Mouse (Mus musculus): ENCODE measurements at regions not wholly inside any gene's neighbourhood (a gene's known extent, or its start where the extent isn't known, plus 50 kb on each side); places are given as distances from the start of the nearest gene placed in this dataset.

DNA sequence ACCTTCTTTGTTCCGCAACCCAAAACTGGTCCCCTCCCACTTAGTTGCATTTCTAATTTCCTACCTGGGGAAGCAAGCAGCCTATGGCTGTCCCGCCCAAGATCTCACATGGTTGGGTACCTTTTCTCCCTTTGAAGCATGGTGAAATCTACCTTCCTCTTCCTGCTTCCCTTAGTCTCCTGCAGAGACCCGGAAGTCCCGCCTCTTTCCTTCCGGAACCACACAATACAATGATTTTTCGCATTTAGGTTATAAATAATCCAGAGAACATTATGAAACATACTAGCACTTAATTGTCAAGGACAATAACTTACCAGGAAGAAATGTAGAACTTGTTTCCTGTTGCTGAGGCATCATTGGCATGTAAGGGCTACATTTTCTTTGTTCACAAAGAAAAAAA, 58.8 kb downstream of the 1700009N14Rik start:
- DNase-seq (ENCODE audit: low spot score) = no peak

DNA sequence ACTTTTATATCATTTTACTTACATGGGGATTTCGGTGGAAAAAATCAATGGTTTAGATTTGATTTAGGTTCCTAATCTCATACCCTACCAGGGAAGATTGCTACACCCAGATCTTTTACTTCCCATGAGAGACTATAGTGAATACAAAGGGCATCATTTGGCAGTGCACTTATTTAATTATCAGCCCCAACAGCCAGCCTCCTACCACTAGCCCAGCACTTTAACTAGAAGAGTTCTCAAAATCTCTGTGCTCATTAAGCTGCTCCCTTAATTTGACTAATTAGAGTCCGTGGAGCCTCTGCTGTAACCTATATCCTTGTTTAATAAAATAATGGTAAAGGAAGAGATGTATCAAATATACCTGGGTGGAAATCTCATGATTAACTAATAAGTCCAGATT, 77.4 kb downstream of the 1700009N14Rik start:
- DNase-seq (ENCODE audit: low spot score) = no peak

DNA sequence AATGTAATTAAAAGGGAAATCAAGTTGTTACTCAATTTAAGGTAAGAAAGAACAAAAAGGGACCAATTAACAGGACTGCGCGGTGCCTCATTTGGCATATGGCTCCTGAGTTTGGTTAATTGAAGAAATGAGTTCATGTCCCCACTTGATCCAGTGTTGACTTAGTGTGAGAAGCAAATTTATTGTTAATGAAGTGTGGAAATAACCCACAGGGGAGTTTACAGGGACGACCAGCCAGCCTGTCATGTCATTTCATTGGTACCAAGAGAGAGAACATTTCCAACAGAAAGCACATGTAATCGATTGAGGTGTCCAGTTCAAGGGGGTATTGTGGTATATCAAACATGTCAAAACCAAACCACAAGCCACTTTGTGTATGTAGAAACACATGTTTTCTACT, 78.6 kb downstream of the 1700009N14Rik start:
- DNase-seq (ENCODE audit: low spot score) = no peak

DNA sequence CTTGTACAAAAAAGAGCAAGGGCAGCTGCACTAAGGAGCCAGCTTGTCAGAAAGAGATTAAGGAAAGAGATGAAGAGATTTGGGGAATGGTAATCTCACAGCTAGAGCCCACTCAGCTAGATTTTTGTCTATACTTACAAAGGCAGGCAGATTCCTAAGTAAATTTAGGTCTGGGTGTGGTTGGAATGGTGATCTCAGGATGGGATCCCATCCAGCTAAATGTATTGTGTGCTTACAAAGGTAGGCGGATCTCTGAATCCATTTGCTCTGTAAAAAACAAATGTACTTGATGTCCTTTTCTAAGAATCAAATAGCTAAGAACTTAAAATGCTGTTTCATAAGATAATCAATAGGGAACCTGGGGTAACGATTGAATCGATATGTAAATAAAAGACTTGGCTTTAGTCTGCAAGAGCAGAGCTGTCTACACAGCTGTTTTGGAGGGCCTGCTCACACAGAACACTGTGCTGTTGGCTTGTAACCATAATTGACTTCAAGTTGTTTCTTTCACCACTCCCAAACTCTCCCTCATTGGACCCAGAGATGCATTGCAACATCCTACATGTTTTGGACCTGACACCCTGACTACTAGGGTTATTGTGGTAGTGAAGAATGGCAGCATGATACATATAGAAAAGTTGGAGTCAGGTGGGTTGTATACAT, 106.1 kb downstream of the 1700009N14Rik start:
- no peak for DNase-seq (ENCODE audit: low spot score)

DNA sequence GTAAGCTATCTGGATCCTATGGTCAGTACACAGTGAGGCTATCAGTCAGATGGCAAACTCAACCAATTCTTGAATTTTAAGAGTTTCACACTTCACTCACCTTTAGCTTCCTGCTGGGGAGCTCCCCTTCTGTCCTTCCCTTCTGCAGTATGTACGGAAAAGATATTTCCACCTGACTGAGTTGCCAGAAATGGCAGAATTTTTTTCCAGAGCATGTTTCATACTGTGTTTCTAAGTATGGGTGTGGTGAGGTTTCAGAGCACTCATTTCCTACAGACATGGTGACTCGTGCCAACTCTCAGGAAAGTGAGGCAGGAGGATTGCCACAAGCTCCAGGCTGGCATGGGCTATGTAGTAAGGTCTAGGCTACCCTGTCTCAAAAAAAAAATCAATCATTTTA, 147.3 kb downstream of the 1700009N14Rik start:
- no peak for DNase-seq (ENCODE audit: low spot score)

DNA sequence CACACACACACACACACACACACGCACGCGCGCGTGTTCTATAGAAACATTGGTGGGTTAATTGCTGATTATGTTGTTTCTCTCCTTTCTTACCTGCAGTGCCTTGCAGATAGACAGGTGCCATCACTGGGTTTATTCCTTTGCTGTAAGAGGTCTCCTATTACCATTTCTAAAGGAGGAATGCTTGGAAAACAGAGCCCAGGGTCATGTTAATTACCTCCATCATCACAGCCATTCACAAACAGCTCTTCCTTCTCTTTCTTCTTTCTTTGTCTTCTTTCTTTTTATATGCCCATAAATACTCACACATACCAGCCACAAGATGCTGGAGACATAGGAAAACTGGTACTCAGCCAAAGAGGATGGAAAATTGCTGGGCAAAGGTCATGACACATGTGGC, 155.0 kb downstream of the 1700009N14Rik start:
- DNase-seq (ENCODE audit: low spot score) = no peak

DNA sequence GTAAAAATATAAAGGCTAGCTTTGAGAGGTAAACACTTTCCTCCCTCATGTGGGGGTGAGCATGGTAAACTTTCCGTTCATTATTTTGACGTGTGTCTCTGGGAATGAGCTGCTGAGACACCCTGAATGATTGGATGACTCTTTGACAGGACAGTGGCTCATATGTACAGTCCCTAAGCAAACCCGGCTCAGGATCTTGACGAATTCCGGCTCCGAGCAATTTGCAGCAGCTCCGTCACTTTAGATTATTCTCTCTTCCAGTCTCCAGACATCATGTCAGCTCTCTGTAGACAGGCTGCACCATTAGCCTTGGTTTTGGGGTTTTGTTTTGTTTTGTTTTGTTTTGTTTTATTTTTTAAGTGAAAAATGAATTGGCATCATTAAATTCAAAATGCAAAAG, 194.0 kb downstream of the 1700009N14Rik start:
- no peak for DNase-seq (ENCODE audit: low spot score)

DNA sequence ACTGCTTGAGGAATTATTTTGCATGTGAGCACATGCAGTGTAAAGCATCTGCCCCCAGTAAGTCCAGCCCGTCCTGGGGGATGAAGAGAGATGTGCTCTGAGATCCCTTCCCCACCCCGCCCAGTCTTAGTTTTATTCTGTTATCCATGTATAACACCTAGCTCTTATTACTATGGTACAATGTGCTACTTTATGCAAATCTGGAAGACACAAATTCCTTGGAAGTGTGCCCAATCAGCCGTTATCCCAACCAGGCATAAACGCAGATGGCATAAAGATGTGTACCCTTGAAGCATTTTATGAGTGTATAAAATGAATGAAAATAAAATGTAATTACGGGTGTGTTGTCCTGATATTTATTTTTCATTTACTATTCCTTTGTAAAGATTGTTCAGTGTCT, 194.8 kb downstream of the 1700009N14Rik start:
- DNase-seq (ENCODE audit: low spot score) = no peak

DNA sequence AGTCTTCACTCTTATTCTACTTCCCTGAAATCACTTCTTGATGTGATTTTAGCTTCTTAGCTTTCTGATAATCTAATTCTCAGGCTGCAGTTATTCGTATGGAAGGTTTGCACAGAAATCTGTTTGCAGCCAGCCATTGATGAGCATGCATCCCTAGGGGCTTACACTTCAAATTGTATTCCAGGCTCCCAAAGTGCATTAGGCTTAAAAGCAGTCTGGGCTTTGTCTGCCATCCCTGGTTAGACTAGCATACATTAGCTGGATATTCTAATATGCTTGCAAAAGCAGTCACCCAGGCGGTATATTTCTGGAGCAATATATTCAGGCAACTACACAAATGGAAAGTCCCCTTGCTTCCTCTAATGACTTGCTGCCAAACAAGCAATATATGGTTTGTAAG, 210.4 kb downstream of the 1700009N14Rik start:
- no peak for DNase-seq (ENCODE audit: low spot score)

DNA sequence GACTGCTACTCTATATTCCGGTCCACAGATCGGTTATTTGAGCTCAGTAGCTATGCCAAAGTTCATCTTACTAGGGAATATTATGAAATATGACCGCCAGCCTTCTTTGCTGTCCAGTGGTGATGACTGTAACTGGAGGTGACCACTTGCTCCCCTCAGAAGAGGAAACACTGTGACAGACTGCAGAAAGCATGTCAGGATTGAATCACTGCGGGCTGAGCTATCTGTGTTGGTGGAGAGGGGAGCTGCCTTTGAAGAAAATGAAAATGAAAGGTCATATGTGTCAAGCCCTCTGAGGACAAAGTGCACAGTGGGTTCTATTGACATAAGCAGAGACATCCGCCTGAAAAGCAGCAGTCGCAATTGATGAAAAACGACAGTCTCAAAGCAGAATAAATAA, 222.5 kb downstream of the 1700009N14Rik start:
- DNase-seq (ENCODE audit: low spot score) = no peak

DNA sequence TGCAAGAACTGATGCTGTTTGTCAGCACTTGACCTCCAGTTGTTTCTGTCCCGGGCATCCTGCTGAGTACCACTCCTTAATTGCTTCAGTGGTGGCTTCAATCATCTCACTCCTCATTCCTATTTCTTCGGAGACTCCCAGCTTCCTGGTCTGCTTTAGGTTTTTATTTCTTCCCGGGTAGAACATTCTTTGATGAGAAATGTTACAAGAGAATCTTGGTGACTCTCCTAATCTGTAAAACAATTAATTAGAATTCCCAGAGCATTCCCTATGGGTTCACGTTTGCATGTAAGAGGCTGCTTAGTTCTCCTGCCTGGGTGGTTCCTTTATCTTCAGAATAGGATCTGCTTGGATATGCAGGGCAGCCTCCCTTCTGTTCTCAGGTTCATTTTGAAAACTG, 245.1 kb downstream of the 1700009N14Rik start:
- DNase-seq (ENCODE audit: low spot score) = no peak

DNA sequence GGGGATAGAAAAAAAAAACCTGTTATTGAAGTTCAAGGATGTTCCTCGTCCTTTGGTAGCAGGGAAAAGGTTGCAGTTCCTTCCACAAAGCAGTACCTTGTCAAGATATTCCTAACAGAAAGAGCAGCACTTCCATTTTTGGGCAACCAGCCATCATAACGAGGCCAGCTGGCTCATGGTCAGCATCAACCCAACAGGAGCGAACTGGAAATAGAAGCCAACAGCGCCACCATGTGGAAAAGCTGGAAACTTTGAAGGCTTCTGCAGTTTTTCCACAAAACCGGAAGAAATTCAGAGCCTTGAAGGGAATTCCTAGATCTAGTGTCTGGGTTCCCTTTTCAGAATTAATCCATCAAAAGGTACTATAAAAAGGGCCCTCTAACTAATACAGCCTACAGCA, 247.5 kb downstream of the 1700009N14Rik start:
- peak; percentile 67 for DNase-seq (ENCODE audit: low spot score)

DNA sequence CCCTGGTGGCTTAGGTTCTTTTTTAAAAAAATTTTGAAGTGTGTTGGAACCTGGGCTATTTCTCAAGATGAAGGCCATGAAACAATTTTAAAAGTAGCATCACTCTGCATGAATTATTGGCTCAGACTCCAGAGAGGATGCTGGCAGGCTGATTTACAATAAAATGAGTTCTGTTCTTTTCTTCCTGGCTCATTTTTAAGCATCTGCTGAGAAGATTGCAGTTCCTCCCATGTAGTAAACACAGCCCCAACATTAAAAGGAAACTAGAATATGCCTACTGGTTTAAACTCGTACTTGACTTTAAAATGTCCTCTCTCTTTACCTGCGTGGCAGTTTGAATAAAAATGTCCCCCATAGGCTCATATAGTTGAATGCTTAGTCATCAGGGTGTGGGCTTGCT, 249.3 kb downstream of the 1700009N14Rik start:
- DNase-seq (ENCODE audit: low spot score) = no peak

DNA sequence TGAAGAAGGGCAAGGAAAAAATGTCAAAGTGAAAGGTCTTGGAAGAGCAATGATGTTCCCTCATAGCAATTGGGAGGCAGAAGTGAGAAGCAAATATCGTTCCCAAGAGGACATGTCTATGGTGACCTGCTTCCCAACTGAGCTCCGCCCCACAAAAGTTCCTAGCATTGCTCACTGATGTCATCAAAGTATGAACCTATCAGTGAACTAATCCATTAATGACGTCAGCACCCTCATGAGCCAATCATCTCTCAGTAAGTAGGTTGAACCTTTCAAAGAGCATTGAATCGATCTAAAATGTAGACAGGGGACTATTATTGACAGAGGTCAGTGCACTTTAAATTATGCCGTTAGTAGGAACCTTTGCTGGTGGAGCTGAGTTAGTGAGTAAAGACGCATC, 267.4 kb downstream of the 1700009N14Rik start:
- DNase-seq (ENCODE audit: low spot score) = no peak

DNA sequence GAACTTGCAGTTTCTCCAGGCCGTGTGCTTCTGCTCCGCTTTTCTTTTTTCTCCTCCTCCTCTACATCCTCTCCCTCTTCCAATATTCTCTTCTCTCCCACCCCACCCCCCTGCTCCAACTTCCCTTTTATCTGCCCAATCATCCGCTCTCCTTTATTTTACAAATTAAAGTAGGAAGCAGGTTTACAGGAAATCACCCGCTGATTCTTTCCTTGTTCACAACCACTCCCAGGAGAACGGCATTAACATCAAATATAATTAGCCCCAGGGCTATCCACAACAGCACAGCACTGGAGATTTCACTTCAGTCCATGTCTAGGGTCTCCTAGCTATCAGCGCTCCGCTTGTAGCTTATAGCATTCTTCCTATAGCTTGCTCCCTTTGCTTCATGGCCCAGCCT, 268.6 kb downstream of the 1700009N14Rik start:
- no peak for DNase-seq (ENCODE audit: low spot score)

DNA sequence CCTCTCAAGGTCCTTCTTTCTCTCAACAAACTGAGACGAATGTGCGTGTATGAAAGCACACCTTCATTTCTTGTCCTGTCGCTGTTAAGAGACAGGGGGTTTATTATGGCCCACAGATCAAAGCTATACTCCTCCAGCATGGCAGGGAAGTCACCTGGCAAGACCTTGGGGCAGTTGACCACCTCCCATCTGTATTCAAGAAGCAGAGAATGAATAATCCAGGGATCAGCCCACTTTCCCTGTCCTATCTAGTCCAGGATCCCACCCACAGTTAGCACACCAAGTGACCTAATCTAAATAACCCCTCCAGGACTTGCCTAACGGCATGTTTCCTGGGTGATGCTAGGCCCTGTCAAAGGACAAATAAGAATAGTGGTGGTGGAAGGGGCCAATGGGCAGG, 269.9 kb downstream of the 1700009N14Rik start:
- DNase-seq (ENCODE audit: low spot score) = no peak

DNA sequence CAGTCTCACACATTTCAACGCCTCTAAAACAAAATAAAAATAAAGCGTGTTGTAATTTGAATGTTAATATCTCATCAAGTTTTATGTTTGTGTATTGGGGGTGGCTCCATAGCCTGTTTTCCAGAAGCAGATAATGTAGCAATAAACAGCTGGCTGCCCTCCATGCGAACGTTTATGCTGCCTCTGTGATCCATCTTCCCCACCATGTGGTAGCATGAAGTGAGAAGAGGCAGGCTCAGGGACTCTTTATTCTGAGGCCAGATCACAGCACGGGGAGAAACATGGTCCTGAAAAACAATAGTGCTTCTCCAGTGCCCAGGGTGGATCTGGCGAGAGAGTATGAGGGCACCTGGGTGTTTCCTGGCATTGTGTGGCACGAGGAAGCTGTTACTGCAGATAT, 271.4 kb downstream of the 1700009N14Rik start:
- DNase-seq (ENCODE audit: low spot score) = no peak

DNA sequence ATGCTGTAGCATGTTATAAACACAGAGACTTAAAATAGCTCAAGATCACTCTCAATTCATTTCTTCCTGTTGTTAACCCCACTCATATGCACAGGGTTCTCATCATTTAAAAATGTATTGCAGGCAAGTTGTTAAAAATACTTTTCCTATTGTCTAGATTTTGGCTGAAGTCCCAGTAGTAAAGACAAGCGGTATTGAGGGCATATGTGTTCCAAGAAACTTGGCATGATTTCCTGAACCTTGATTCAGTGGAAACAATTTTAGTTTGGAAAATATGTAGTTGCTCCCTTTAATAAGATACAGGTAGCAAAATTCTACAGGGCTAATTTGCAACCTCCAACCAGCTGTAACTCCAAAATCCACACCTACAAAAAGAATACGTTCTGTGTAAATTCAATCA, 315.5 kb downstream of the 1700009N14Rik start:
- no peak for DNase-seq (ENCODE audit: low spot score)

DNA sequence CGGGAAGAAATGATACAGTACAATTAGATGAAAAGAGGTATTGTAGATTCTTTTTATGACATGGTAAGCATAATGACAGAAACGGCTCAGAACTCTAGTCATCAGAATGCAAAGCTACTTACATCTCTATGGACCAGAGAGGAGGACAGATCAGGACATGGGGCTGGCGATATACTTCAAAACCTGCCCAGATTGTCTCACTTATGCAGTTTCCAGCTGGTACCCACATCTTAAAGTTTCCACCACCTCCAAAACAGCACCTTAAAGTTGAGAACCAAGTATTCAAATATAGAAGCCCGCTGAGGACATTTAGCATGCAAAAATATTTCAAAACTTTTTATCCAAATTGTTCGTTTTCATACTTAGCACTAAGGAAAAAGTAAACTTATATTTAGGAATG, 341.0 kb downstream of the 1700009N14Rik start:
- no peak for DNase-seq (ENCODE audit: low spot score)

DNA sequence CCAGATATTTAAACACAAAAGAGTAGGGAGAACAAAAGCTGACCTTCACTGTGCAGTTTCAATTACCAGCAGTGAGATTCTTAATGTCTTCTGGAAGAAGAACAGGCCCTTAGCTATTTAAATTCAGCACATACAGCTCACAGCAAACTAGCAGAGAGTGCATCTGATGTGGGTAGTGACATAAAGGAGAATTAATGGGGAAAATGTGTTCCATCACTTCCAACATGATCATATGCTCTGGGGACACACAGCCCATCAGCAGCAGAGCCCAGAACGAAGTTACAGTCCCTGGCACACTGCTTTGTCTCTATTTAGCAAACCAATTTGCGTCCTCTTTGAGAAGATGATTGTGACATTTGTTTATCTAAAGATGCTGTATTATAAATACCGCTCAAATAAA, 332.9 kb upstream of the Aco1 start:
- DNase-seq (ENCODE audit: low spot score) = no peak

DNA sequence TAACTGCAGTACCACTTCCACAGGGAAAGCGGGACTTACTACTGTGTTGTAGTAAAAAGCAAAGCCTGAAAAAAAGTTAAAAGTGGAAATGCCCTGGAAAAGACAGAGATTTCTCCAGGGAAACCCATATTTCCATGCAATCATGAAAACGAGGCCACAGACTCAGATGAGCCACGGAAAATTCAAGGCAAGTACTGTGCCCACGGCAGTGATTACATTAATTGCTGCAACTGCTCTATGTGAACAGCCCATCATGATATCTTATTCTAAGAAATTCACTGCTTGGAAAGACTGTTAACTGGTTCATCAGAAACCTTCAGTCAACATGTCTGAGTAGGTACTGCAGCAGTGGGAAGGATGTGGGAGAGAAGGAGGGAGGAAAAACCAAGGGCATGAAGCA, 330.1 kb upstream of the Aco1 start:
- DNase-seq (ENCODE audit: low spot score) = no peak

DNA sequence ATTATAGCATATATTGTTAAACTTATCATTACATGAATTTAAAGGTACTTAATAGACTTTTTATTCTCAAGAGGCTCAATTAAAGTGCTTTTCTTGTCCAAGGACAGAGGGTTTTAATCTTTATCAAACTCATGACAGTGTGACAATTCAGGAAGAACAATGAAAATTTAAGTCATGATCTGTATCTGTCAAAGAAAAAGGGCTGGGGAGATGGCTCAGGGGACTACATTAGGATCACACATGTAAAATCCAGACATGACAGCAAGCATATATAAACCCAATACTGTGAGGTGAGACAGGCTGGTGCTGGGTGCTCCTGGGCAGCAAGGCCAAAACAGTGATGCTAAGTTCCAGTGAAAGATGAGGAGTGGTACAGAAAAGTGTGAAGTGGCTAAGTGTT, 327.3 kb upstream of the Aco1 start:
- DNase-seq (ENCODE audit: low spot score) = no peak

DNA sequence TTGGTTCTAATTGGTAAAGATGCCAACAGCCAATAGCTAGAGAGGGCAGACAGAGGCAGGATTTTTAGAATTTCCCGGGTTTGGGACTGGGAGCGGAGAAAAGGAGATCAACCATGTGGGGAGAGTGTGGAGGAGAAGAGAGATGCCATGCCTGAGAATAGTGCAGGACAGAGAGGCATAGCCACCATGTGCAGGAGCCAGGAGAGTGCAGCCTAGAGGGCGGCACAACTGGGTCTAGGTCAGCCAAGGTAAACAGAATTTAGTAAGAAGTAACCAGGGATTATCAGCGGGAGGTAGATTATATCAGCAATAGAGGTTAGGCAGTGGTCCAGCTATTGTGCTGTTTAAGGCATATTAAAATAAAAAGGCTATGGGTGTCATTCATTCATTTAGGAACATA, 325.2 kb upstream of the Aco1 start:
- DNase-seq (ENCODE audit: low spot score) = no peak

DNA sequence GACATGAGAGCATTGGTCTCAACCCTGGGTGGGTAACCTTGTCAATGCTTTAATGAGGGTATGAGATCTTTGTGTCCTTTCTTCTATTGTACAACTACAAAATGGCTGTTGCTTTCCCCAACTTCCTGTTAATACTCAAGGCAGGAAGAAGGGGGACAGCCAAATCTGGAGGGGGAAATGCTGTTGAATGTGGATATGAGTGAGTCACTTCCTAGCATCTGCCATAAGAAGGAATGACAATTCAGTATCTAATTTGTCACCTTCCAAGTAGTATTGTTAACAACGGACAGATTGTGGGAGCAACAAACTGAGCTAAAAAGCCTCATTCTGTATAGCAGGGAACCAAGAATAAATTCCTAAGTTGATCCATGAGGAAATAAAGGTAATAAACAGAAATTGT, 309.2 kb upstream of the Aco1 start:
- no peak for DNase-seq (ENCODE audit: low spot score)

Data from heart, adult 8-10 months (tissue).